Mouse (Mus musculus) myocyte (in vitro differentiated cells): ENCODE results near the gene Gm3854.

Experiments used
- CEBPB ChIP-seq: IDR thresholded peaks from 2 replicates; pipeline ENCODE4 v1.6.1; 2011; ENCODE audit warnings: mild to moderate bottlenecking, moderate library complexity; ENCODE audit not compliant: poor library complexity, insufficient read depth, severe bottlenecking
- E2F4 ChIP-seq: IDR thresholded peaks from one replicate; pipeline ENCODE4 v1.6.1; 2011; ENCODE audit warnings: mild to moderate bottlenecking, control low read depth, moderate library complexity; ENCODE audit not compliant: insufficient read depth
- MAX ChIP-seq: IDR thresholded peaks from one replicate; pipeline ENCODE4 v1.6.1; 2011; ENCODE audit warnings: low read depth, mild to moderate bottlenecking, control low read depth
- MYOD1 ChIP-seq, 3 experiments: IDR thresholded peaks; one replicate each; pipeline ENCODE4 v1.6.1; 2011; ENCODE audit warnings: control low read depth in 2 of 3, low read depth in 2 of 3, mild to moderate bottlenecking in 2 of 3, moderate library complexity in 1 of 3; ENCODE audit not compliant: insufficient read length in 2 of 3, control insufficient read depth in 1 of 3
- MYOG ChIP-seq, 3 experiments: IDR thresholded peaks; one replicate each; pipeline ENCODE4 v1.6.1; 2011; ENCODE audit warnings: control low read depth in 2 of 3, low read depth in 2 of 3, mild to moderate bottlenecking in 2 of 3; ENCODE audit not compliant: insufficient read length in 2 of 3, control insufficient read depth in 1 of 3, insufficient read depth in 1 of 3
- POLR2A ChIP-seq: IDR thresholded peaks from one replicate; pipeline ENCODE4 v1.6.1; 2011; ENCODE audit warnings: low read depth, mild to moderate bottlenecking, control low read depth, moderate library complexity; ENCODE audit not compliant: insufficient read length
- POLR2AphosphoS2 ChIP-seq: IDR thresholded peaks from one replicate; pipeline ENCODE4 v1.6.1; 2011; ENCODE audit warnings: low read depth, control low read depth; ENCODE audit not compliant: insufficient read length
- REST ChIP-seq: IDR thresholded peaks from one replicate; pipeline ENCODE4 v1.6.1; 2011; ENCODE audit warnings: mild to moderate bottlenecking, control low read depth, moderate library complexity; ENCODE audit not compliant: insufficient read depth, insufficient read length
- SRF ChIP-seq: IDR thresholded peaks from one replicate; pipeline ENCODE4 v1.6.1; 2011; ENCODE audit warnings: low read depth; ENCODE audit not compliant: control insufficient read depth, insufficient read length
- TCF12 ChIP-seq: IDR thresholded peaks from one replicate; pipeline ENCODE4 v1.6.1; 2011; ENCODE audit warnings: mild to moderate bottlenecking, control low read depth; ENCODE audit not compliant: poor library complexity, insufficient read depth, severe bottlenecking
- TCF3 ChIP-seq: IDR thresholded peaks from one replicate; pipeline ENCODE4 v1.6.1; 2011; ENCODE audit warnings: low read depth, control low read depth; ENCODE audit not compliant: insufficient read length
- USF1 ChIP-seq: IDR thresholded peaks from one replicate; pipeline ENCODE4 v1.6.1; 2011; ENCODE audit warnings: low read depth, mild to moderate bottlenecking, control low read depth, moderate library complexity

- TF ChIP-seq TCF12 (no peak), POLR2AphosphoS2 (no peak), POLR2A (no peak), E2F4 (no peak), SRF (no peak), MAX (no peak), CEBPB (no peak), MYOG (IDR thresholded peaks at IDR 0.05; ENCODE audit: control insufficient read depth in 1 of 3, insufficient read depth in 1 of 3, insufficient read length in 2 of 3, low read depth in 2 of 3) (no peak), REST (no peak), TCF3 (no peak), USF1 (no peak), MYOD1 (IDR thresholded peaks at IDR 0.05; ENCODE audit: control insufficient read depth in 1 of 3, insufficient read length in 2 of 3, low read depth in 2 of 3) (no peak)
These were observed 12.9 kb upstream of the Gm3854 start for GRCm38 (mm10) chr7:6330458-6331232.
